Mouse (Mus musculus) midbrain, embryonic 10.5 days (tissue): ENCODE measurements around the gene Baiap2. TPM values are rescaled to one million over a fixed set of nuclear protein-coding genes. Genes with fewer than 3 reads are reported as not detected.
A peak's percentile ranks its signal among the peaks of the same experiment; 100 is the strongest.

Experiments used
- DNase-seq: peaks from one replicate; pipeline ENCODE4 v3.0.0-alpha.2; 2017; ENCODE audit warnings: low spot score
- H3K27ac ChIP-seq: fragments of 300-500 bp; sonication (generic); replicated peaks from 2 replicates; pipeline ENCODE4 v1.5.1; 2016; ENCODE audit warnings: mild to moderate bottlenecking
- H3K27me3 ChIP-seq: fragments of 300-500 bp; sonication (generic); 2 replicates; pipeline ENCODE4 v1.6.1; 2016; ENCODE audit warnings: low read depth, mild to moderate bottlenecking; ENCODE audit not compliant: poor library complexity, severe bottlenecking
- H3K36me3 ChIP-seq: fragments of 300-500 bp; sonication (generic); 2 replicates; pipeline ENCODE4 v1.6.1; 2016; ENCODE audit warnings: mild to moderate bottlenecking, moderate library complexity
- H3K4me1 ChIP-seq: fragments of 300-500 bp; sonication (generic); 2 replicates; pipeline ENCODE4 v1.6.1; 2016
- H3K4me3 ChIP-seq: fragments of 300-500 bp; sonication (generic); 2 replicates; pipeline ENCODE4 v1.5.1; 2016; ENCODE audit warnings: mild to moderate bottlenecking, moderate library complexity
- H3K9me3 ChIP-seq: fragments of 300-500 bp; sonication (generic); replicated peaks from 2 replicates; pipeline ENCODE4 v1.6.1; 2016; ENCODE audit warnings: mild to moderate bottlenecking
- WGBS: fragments of 180-500 bp; shearing (Covaris S2); methylation state at CpG from one replicate; pipeline ENCODE4 v1.1.7; 2016; 5-methylcytosine and 5-hydroxymethylcytosine counted together
- polyA plus RNA-seq: library from polyadenylated mRNA; unstranded; fragments of >200 nt; fragmentation: Nextera tagmentation; extraction: Ambion mirVana; gene quantifications from 2 replicates; pipeline ENCODE4 v1.2.1, GENCODE M21; 2016

Baiap2 gene
- polyA plus RNA-seq, 1 experiment from 2014 or later = 11.3 TPM

- H3K9me3 ChIP-seq = no peaks in the 10 kb centered on the region
- H3K27ac ChIP-seq = 0 out of 2 replicates have a peak overlapping the region, but pooled peaks have one; percentile 30
- DNase-seq = no peak
- WGBS = 69% methylated on average over 4 of the region's 4 CpGs
- H3K4me1 ChIP-seq = peaks cover 14% of the 10 kb centered on the region; the same call in 1 of the 2 replicates
- no peaks in the 10 kb centered on the region for H3K27me3 ChIP-seq
- H3K36me3 ChIP-seq = no peaks in the 10 kb centered on the region
- no peak overlapping the region for H3K4me3 ChIP-seq
Measured at GRCm38 (mm10) chr11:119954233-119954632, 11.7 kb downstream of the Baiap2 start.

DNA sequence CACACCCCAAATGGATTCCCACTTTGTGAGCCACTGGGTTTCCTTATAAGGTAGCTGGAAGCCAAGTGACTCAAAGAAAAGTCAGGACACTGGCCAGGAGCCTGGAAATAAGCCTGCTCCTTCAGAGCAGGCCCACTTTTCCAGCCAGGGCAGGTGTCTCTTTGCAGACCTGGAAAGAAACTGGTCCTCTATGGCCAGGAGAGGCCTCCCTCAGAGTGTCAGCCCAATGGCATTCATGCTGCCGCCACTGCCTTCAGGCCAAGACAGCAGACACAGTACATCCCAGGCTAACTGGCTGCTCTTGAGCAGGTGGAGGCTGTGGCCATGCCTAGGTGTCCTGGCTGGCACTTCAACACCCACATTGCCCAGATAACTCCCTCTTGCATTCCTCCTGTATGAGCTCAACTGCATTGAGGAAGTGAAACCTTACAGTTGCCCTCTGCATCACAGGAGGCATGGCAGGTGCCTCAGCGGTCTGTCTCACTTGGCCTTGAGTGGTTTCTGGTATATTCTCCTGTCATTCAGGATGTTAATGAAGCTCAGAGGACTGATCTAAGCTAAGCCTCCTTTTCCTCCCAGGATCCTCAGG, 12.3 kb downstream of the Baiap2 start:
- Histone ChIP-seq H3K4me1 (peaks cover 14% of the 10 kb centered on the region; the same call in 1 of the 2 replicates), H3K4me3 (no peak overlapping the region), H3K27ac (0 out of 2 replicates have a peak overlapping the region, but pooled peaks have one; percentile 30), H3K27me3 (no peaks in the 10 kb centered on the region), H3K9me3 (no peaks in the 10 kb centered on the region), H3K36me3 (no peaks in the 10 kb centered on the region)
- 80% methylated on average over 2 of the region's 2 CpGs for WGBS
- DNase-seq = no peak

DNA sequence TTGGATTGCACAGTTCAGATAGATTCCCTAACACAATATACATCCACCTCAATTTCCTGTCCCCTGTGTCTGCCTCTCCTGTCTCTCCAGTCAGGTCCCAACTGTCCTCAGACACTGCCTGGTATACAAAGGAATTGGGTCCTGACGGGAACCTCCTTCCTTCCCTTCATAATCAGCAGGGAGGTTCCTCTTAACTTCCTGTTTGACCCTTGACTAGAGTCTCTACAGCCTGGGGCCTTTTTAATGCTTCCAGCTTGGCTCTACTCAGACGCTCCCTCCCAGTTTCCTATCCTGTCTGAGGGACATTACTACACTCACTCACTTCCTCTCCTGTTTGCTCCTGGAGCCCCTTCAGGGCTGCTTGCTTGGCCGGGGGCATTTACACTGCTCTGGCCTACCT, 12.9 kb downstream of the Baiap2 start:
- Histone ChIP-seq H3K27me3 (no peaks in the 10 kb centered on the region), H3K36me3 (peaks cover under 1% of the 10 kb centered on the region; the same call in 1 of the 2 replicates), H3K9me3 (no peaks in the 10 kb centered on the region), H3K27ac (0 out of 2 replicates have a peak overlapping the region, but pooled peaks have one; percentile 23), H3K4me1 (peaks cover 14% of the 10 kb centered on the region; the same call in 1 of the 2 replicates), H3K4me3 (no peak overlapping the region)
- no peak for DNase-seq
- 65% methylated on average over 3 of the region's 3 CpGs for WGBS

GRCm38 (mm10) chr11:119956590-119956989, 14.0 kb downstream of the Baiap2 start:
- H3K36me3 ChIP-seq = peaks cover 7% of the 10 kb centered on the region; the same call in 1 of the 2 replicates
- no peak for DNase-seq
- no peaks in the 10 kb centered on the region for H3K27me3 ChIP-seq
- H3K27ac ChIP-seq = no peak overlapping the region
- H3K4me1 ChIP-seq = peaks cover 14% of the 10 kb centered on the region; the same call in 1 of the 2 replicates
- no peaks in the 10 kb centered on the region for H3K9me3 ChIP-seq
- no peak overlapping the region for H3K4me3 ChIP-seq
- WGBS = 90% methylated on average over 13 of the region's 13 CpGs

DNA sequence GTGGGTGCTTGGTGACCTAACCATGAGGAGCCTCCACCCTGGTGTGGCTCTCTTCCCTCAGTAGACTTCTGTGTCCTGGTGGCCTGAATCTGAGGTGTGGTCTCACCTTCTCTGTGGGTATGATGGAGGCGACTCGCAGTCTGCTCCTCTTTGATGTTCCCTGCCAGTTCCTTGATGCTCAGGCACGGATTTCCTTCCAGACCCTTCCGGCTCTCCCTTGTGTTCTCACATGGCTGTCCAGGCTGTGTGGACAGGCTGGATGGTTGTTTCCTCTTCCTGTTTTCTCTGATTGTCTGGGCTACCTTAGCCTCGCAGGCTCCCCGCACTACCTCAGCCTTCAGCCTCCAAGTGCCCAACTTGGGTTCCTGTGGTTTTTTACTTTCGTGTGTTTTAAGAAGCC, 16.3 kb downstream of the Baiap2 start:
- Histone ChIP-seq H3K9me3 (no peaks in the 10 kb centered on the region), H3K4me1 (peaks cover 10% of the 10 kb centered on the region; the same call in 1 of the 2 replicates), H3K4me3 (no peak overlapping the region), H3K27ac (no peak overlapping the region), H3K36me3 (peaks cover 7% of the 10 kb centered on the region; the same call in 1 of the 2 replicates), H3K27me3 (no peaks in the 10 kb centered on the region)
- DNase-seq = no peak
- 84% methylated on average over 7 of the region's 7 CpGs for WGBS

GRCm38 (mm10) chr11:119959714-119960113, 17.2 kb downstream of the Baiap2 start:
- Histone ChIP-seq H3K9me3 (no peaks in the 10 kb centered on the region), H3K36me3 (peaks cover 7% of the 10 kb centered on the region; the same call in 1 of the 2 replicates), H3K4me1 (peaks cover 16% of the 10 kb centered on the region), H3K4me3 (no peak overlapping the region), H3K27ac (no peak overlapping the region), H3K27me3 (no peaks in the 10 kb centered on the region)
- 81% methylated on average over 4 of the region's 4 CpGs for WGBS
- DNase-seq = no peak

DNA sequence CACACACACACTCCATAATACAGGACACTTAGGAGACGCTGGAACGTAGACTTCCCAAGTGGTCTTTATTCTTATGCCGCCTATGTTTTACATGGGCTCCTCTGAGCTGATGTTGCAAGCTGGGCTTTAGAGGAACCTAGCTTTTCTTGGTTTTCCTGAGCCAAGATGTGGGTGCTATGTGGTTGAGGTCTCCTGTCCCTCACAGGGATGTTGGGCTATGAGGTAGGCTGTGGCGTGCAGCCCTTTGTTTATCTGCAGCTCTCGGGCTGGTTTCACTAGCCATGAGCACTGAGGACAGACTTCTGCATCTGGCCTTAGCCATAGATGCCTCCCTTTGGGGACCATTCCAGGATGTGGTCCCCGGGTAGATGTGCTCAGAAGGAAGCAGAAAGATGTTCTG, 18.1 kb downstream of the Baiap2 start:
- Histone ChIP-seq H3K27me3 (no peaks in the 10 kb centered on the region), H3K9me3 (no peaks in the 10 kb centered on the region), H3K27ac (no peak overlapping the region), H3K4me1 (peaks cover 18% of the 10 kb centered on the region), H3K4me3 (no peak overlapping the region), H3K36me3 (peaks cover 7% of the 10 kb centered on the region; the same call in 1 of the 2 replicates)
- WGBS = 96% methylated on average over 6 of the region's 6 CpGs
- DNase-seq = no peak

GRCm38 (mm10) chr11:119961511-119961910, 18.9 kb downstream of the Baiap2 start:
- WGBS = 84% methylated on average over 3 of the region's 3 CpGs
- Histone ChIP-seq H3K27me3 (no peaks in the 10 kb centered on the region), H3K4me1 (peaks cover 23% of the 10 kb centered on the region), H3K27ac (no peak overlapping the region), H3K36me3 (peaks cover 7% of the 10 kb centered on the region; the same call in 1 of the 2 replicates), H3K4me3 (no peak overlapping the region), H3K9me3 (no peaks in the 10 kb centered on the region)
- no peak for DNase-seq

GRCm38 (mm10) chr11:119965053-119965452, 22.5 kb downstream of the Baiap2 start:
- peak overlapping the region; percentile 76 for H3K27ac ChIP-seq
- DNase-seq = no peak
- 21% methylated on average over 9 of the region's 9 CpGs for WGBS
- H3K4me1 ChIP-seq = peaks cover 40% of the 10 kb centered on the region
- H3K36me3 ChIP-seq = peaks cover 7% of the 10 kb centered on the region; the same call in 1 of the 2 replicates
- no peaks in the 10 kb centered on the region for H3K27me3 ChIP-seq
- no peaks in the 10 kb centered on the region for H3K9me3 ChIP-seq
- H3K4me3 ChIP-seq = no peak overlapping the region

DNA sequence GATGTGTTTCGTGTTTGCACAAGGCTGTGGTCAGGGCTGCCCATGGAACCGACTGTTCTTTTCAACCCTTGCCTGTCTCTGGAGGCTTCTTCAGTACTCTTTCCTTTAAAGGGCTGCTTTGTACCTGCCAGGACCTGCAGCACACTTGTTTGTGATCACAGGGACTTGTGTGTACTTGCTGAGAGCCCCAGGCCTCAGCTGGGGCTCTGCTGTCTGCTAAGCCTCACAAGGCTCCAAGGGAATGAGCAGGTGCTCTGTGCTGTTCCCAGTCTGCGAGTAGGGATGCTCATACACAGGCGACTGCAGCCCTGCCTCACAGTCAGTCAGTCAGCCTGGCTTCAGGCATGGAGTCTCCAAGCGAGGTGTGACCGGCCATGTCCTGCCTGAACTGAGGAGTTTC, 23.7 kb downstream of the Baiap2 start:
- 84% methylated on average over 6 of the region's 6 CpGs for WGBS
- no peak for DNase-seq
- Histone ChIP-seq H3K36me3 (no peaks in the 10 kb centered on the region), H3K27ac (no peak overlapping the region), H3K4me1 (peaks cover 53% of the 10 kb centered on the region), H3K4me3 (no peak overlapping the region), H3K27me3 (no peaks in the 10 kb centered on the region), H3K9me3 (no peaks in the 10 kb centered on the region)

DNA sequence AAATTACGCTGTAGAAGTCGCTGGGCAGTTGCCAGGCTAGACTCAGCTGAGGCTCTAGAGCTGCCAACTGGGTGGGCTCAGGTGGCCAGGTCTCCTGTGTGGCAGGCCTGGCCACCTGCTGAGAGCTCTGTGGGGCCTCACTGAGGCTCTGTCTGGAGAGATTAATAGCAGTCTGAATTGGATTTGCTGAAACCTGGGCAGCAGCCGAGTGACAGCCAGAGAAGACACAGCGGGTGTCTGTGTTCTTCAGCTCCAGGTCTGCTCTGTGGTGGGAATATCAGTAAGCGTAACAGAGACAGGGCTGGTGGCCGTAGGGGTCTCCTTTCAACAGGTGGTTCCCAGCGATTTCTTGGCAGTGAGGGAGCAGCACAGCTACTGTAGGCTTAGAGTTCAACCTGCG, 24.8 kb downstream of the Baiap2 start:
- no peak overlapping the region for H3K4me3 ChIP-seq
- no peaks in the 10 kb centered on the region for H3K9me3 ChIP-seq
- H3K36me3 ChIP-seq = no peaks in the 10 kb centered on the region
- peaks cover 55% of the 10 kb centered on the region for H3K4me1 ChIP-seq
- H3K27me3 ChIP-seq = no peaks in the 10 kb centered on the region
- no peak overlapping the region for H3K27ac ChIP-seq
- WGBS = 80% methylated on average over 8 of the region's 8 CpGs
- no peak for DNase-seq

DNA sequence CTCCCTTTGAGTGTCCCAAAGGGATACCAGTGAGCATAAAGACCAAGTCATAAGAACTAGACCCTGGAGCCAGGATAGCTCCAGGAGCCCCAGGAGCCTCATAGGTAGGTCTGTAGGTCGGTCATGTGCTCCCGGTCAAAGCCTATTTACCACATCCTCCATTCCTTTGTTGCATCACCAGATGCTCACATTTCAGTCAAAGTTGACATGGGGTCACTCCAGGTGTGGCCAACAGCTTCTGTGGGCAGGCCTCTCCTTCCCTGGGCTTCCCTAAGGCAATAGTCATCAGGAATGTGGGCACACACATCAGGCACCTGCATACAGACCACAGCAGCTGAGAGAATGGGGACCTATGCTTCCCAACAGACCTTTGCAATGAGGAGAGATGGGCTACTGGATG, 25.3 kb downstream of the Baiap2 start:
- Histone ChIP-seq H3K27ac (no peak overlapping the region), H3K9me3 (no peaks in the 10 kb centered on the region), H3K4me3 (no peak overlapping the region), H3K27me3 (no peaks in the 10 kb centered on the region), H3K4me1 (peaks cover 55% of the 10 kb centered on the region), H3K36me3 (no peaks in the 10 kb centered on the region)
- 89% methylated on average over 2 of the region's 2 CpGs for WGBS
- DNase-seq = no peak

DNA sequence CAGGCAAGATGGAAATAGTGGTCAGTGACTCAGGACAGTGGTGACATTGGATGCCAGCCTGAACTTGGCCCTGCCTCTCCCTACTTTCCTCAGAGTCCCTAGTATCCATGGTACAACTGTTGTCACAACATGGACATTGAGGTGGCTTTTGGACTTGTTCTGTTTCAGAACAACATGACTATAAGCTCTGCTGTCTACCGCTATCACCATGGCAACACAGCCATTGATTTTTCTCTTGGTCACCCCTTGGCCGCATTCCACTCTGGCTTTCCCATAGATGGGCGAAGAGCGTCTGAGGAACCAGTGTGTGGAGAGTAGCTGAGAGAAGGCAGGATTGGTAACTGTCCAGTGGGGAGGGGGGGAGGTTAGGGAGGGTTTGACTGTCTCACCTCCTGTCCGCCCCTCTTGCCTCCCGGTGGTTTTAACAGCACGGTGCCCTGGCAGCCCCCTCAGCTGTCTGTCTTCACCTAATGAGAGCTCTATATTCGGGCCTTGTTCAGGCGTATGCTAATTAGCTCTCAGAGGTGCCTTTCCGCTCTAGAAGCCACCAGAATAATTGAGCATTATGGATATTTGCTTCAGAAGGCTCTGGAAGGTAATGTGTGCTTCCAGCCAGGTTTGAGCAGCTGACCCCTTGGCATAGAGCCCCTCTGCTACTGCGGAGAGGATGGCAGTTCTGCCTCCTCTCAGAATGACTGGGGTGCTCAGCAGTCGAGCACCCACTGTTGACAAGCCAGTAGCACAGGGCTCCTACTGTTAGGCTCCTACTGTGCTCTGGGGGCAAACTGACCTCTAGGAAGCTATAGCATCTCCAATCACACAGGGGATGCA, 27.7 kb downstream of the Baiap2 start:
- Histone ChIP-seq H3K27ac (peak overlapping the region; percentile 50), H3K4me3 (no peak overlapping the region), H3K27me3 (no peaks in the 10 kb centered on the region), H3K9me3 (no peaks in the 10 kb centered on the region), H3K4me1 (peaks cover 44% of the 10 kb centered on the region), H3K36me3 (peaks cover 3% of the 10 kb centered on the region)
- WGBS = 58% methylated on average over 12 of the region's 12 CpGs
- DNase-seq = peak; percentile 45
